In genomic region chr5:76529040-76529703, GRCm38 (mm10) we compare ENCODE assay signal across 8 mouse cellular contexts. TPM values are rescaled to one million over a fixed set of nuclear protein-coding genes. Genes with fewer than 3 reads are reported as not detected.
DNase-seq lines count a peak whose midpoint lies in the region; ATAC-seq and TF ChIP-seq lines count a peak whose summit lies in the region.

Gene Exoc1, plus strand, starts transcription at chr5:76529311.

- H3K4me2 ChIP-seq in embryonic facial prominence, embryonic 15.5 days (replicated peaks): peak within 1 kb of the TSS; percentile 71
- peak within 1 kb of the TSS; percentile 80 for H3K4me2 ChIP-seq in limb, embryonic 14.5 days (replicated peaks; ENCODE audit: low read depth, low read length, severe bottlenecking)
- H3K4me2 ChIP-seq in midbrain, postnatal 0 days (ENCODE audit: low read depth, low read length, poor library complexity, severe bottlenecking): peak within 1 kb of the TSS; percentile 92

- TF ChIP-seq POLR2A in bone marrow, adult 2 months (IDR thresholded peaks at IDR 0.05; ENCODE audit: borderline replicate concordance, control insufficient read depth, low read depth, low read length): peak; percentile 30; the same call in 1 of the 2 replicates
- no peak for TF ChIP-seq POLR2A in limb, embryonic 14.5 days (IDR thresholded peaks at IDR 0.05; ENCODE audit: borderline replicate concordance, extremely low read depth, insufficient read depth, insufficient read length)

- DNase-seq in 416B (ENCODE audit: low read depth): peak; percentile 98
- DNase-seq in heart, adult 8-10 months (ENCODE audit: low spot score): peak; percentile 95
- peak; percentile 97 for DNase-seq in kidney, adult 9 months
- DNase-seq in limb, embryonic 14.5 days (ENCODE audit: low spot score): peak; percentile 96
- peak; percentile 97 for DNase-seq in midbrain, postnatal 0 days (ENCODE audit: low spot score)
- DNase-seq in spleen, postnatal 14 days (ENCODE audit: low spot score in 2 of 2): peak; percentile 76 to 86

- peak within 1 kb of the TSS; percentile 83 for H3K4me3 ChIP-seq in bone marrow, adult 2 months (replicated peaks; ENCODE audit: control insufficient read depth, low read depth, low read length)
- peak within 1 kb of the TSS; percentile 87 for H3K4me3 ChIP-seq in embryonic facial prominence, embryonic 15.5 days (replicated peaks)
- H3K4me3 ChIP-seq in limb, embryonic 14.5 days (replicated peaks; ENCODE audit: low read length): peak within 1 kb of the TSS; percentile 87
- peak within 1 kb of the TSS; percentile 84 for H3K4me3 ChIP-seq in midbrain, postnatal 0 days (ENCODE audit: low read depth, low read length)

- H3K9ac ChIP-seq in embryonic facial prominence, embryonic 15.5 days: peak within 1 kb of the TSS; percentile 78
- peak within 1 kb of the TSS; percentile 77 for H3K9ac ChIP-seq in limb, embryonic 14.5 days (ENCODE audit: low read depth, low read length, severe bottlenecking)
- peak within 1 kb of the TSS; percentile 79 for H3K9ac ChIP-seq in midbrain, postnatal 0 days (replicated peaks; ENCODE audit: low read length, poor library complexity, severe bottlenecking)

- under 1% methylated on average over 39 of the region's 39 CpGs for WGBS in bone marrow, adult 2 months
- WGBS in embryonic facial prominence, embryonic 15.5 days: under 1% methylated on average over 39 of the region's 39 CpGs
- WGBS in limb, embryonic 14.5 days: 2% methylated on average over 39 of the region's 39 CpGs
- under 1% methylated on average over 39 of the region's 39 CpGs for WGBS in midbrain, postnatal 0 days

- H3K9me3 ChIP-seq in embryonic facial prominence, embryonic 15.5 days (replicated peaks): no peaks in the 10 kb centered on the region
- H3K9me3 ChIP-seq in limb, embryonic 14.5 days (ENCODE audit: control insufficient read depth, low read length): no peaks in the 10 kb centered on the region
- H3K9me3 ChIP-seq in midbrain, postnatal 0 days (ENCODE audit: low read length): no peaks in the 10 kb centered on the region

- no peak for TF ChIP-seq CTCF in bone marrow, adult 2 months (IDR thresholded peaks at IDR 0.05; ENCODE audit: control insufficient read depth, insufficient read depth, low read length)
- no peak for TF ChIP-seq CTCF in midbrain, postnatal 0 days (IDR thresholded peaks at IDR 0.05)

- peak; percentile 99 for ATAC-seq in embryonic facial prominence, embryonic 15.5 days (ENCODE audit: insufficient number of reproducible peaks, low FRiP score, low TSS enrichment, low read depth)
- ATAC-seq in limb, embryonic 14.5 days (ENCODE audit: low FRiP score, low read depth): peak; percentile 100
- peak; percentile 100 for ATAC-seq in midbrain, postnatal 0 days (ENCODE audit: low FRiP score)

- H3K4me1 ChIP-seq in bone marrow, adult 2 months (ENCODE audit: control insufficient read depth, insufficient read depth, low read length): peaks cover 1% of the 10 kb centered on the region; the same call in 1 of the 2 replicates
- peaks cover 7% of the 10 kb centered on the region; the same call in 1 of the 2 replicates for H3K4me1 ChIP-seq in embryonic facial prominence, embryonic 15.5 days
- H3K4me1 ChIP-seq in limb, embryonic 14.5 days (ENCODE audit: control insufficient read depth, insufficient read depth, low read length): peaks cover 4% of the 10 kb centered on the region; the same call in 1 of the 2 replicates
- H3K4me1 ChIP-seq in midbrain, postnatal 0 days (ENCODE audit: insufficient read depth, low read length): 0 out of 2 replicates have a peak, but pooled peaks cover 3% of the 10 kb centered on the region

- H3K36me3 ChIP-seq in embryonic facial prominence, embryonic 15.5 days: no peaks in the 10 kb centered on the region
- H3K36me3 ChIP-seq in limb, embryonic 14.5 days (ENCODE audit: control insufficient read depth, insufficient read depth, low read length): peaks cover 6% of the 10 kb centered on the region; the same call in 1 of the 2 replicates
- H3K36me3 ChIP-seq in midbrain, postnatal 0 days (ENCODE audit: insufficient read depth, low read length): no peaks in the 10 kb centered on the region

- peak within 1 kb of the TSS; percentile 23; the same call in 1 of the 2 replicates for H3K27ac ChIP-seq in bone marrow, adult 2 months (ENCODE audit: control insufficient read depth, insufficient read depth, low read depth, low read length, poor library complexity)
- peak within 1 kb of the TSS; percentile 82 for H3K27ac ChIP-seq in embryonic facial prominence, embryonic 15.5 days (replicated peaks)
- H3K27ac ChIP-seq in limb, embryonic 14.5 days (replicated peaks; ENCODE audit: low read depth, low read length): peak within 1 kb of the TSS; percentile 67; the same call in 1 of the 2 replicates
- H3K27ac ChIP-seq in midbrain, postnatal 0 days (ENCODE audit: low read depth, low read length): peak within 1 kb of the TSS; percentile 72

- H3K27me3 ChIP-seq in embryonic facial prominence, embryonic 15.5 days: no peaks in the 10 kb centered on the region
- no peaks in the 10 kb centered on the region for H3K27me3 ChIP-seq in limb, embryonic 14.5 days (ENCODE audit: control insufficient read depth, insufficient read depth, low read length)
- H3K27me3 ChIP-seq in midbrain, postnatal 0 days (ENCODE audit: insufficient read depth, low read length): peaks cover 3% of the 10 kb centered on the region; the same call in 1 of the 2 replicates

RNA-seq across cellular contexts. Expression of gene Exoc1, which starts in this region (rescaled TPM):
- 16.1 and 41.8 TPM in 2 replicates for polyA plus RNA-seq in bone marrow, adult 2 months (2011; ENCODE audit: insufficient read depth, insufficient read length, low replicate concordance, missing spikeins)
- 29.7 and 30.3 TPM in 2 replicates for polyA plus RNA-seq in embryonic facial prominence, embryonic 15.5 days (2015; fragmentation: Nextera tagmentation; extraction: Ambion mirVana)
- total RNA-seq in heart, adult 8-10 months (2022): 10 to 100 TPM; 10.4 to 13.5 (median 10.8) TPM
- 40.7 and 57.2 TPM in 2 replicates for polyA plus RNA-seq in limb, embryonic 14.5 days (2012; rRNA removed)
- 37.5 and 41.5 TPM in 2 replicates for polyA plus RNA-seq in limb, embryonic 14.5 days (2014; fragmentation: Nextera tagmentation; extraction: Ambion mirVana)
- 60.7 and 95.4 TPM in 2 replicates for total RNA-seq in midbrain, postnatal 0 days (2014; rRNA removed)
- polyA plus RNA-seq in midbrain, postnatal 0 days (2015; fragmentation: Nextera tagmentation; extraction: Ambion mirVana): 49.8 and 51.0 TPM in 2 replicates

Comparison
In these comparisons a context has a peak if more than half of its experiments do, and no peak if none do; other contexts are left out.
1. Peak in every context shown above with its lines: DNase-seq, ATAC-seq, H3K4me3 ChIP-seq and H3K27ac ChIP-seq.
2. H3K27ac ChIP-seq: peak in every context shown above with its lines; median percentile 82 in embryonic facial prominence, embryonic 15.5 days; 72 in midbrain, postnatal 0 days; 67 in limb, embryonic 14.5 days; 23 in bone marrow, adult 2 months.